Mouse (Mus musculus): ENCODE measurements around the gene Mafg. TPM values are rescaled to one million over a fixed set of nuclear protein-coding genes. Genes with fewer than 3 reads are reported as not detected.
A peak's percentile ranks its signal among the peaks of the same experiment; 100 is the strongest.

The Mafg gene
- polyA plus RNA-seq, 1 experiment, result 33.6 TPM

- H3K36me3 ChIP-seq (ENCODE audit: control insufficient read depth, insufficient read depth, low read length), result peaks cover 4% of the 10 kb centered on the region; the same call in 1 of the 2 replicates
- H3K27me3 ChIP-seq (ENCODE audit: control insufficient read depth, insufficient read depth, low read length), result no peaks in the 10 kb centered on the region
- H3K4me3 ChIP-seq (ENCODE audit: low read depth, low read length), result peak within 1 kb of the TSS; percentile 94
- peak within 1 kb of the TSS; percentile 79 for H3K27ac ChIP-seq (ENCODE audit: insufficient read depth, low read depth, low read length)
- whole genome bisulfite sequencing, result under 1% methylated on average over 78 of the region's 83 CpGs
- H3K4me1 ChIP-seq (ENCODE audit: control insufficient read depth, insufficient read depth, insufficient read length, low read length), result peaks cover 9% of the 10 kb centered on the region; the same call in 1 of the 2 replicates
- TF ChIP-seq CTCF (IDR thresholded peaks at IDR 0.05; ENCODE audit: extremely low read depth, insufficient read length, insufficient replicate concordance, low read depth, low read length) (no peak), POLR2A (IDR thresholded peaks at IDR 0.05; ENCODE audit: low read depth, low read length) (peak; percentile 66; the same call in 1 of the 2 replicates)
Observed at GRCm38 (mm10) chr11:120672687-120673593, 39.5 kb upstream of the Mafg start, which contains the start of gene Aspscr1. Aspscr1 (plus strand) TSS chr11:120672973.

DNA sequence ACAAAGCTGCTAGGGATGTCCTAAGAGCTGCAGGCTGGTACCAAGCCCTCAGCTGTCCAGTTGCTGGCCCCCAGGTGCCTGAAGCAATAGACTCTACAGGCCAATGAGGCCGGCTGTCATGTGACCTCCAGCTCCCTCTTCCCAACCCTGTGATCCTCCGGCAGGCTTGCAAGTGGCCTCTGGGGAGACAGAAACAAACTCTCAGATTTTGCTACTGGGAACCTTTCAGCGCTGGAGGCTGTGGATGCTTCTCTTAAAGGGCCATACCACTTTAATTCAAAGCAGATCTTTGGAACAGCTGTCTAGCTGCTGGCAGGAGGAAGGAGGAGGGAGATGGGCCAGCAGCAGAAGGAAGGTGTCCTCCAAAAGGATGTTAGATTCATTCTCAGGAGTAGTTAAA is 33.2 kb upstream of the Mafg start:
- Histone ChIP-seq H3K4me1 (ENCODE audit: control insufficient read depth, insufficient read depth, insufficient read length, low read length) (no peaks in the 10 kb centered on the region), H3K36me3 (ENCODE audit: control insufficient read depth, insufficient read depth, low read length) (no peaks in the 10 kb centered on the region), H3K27ac (ENCODE audit: insufficient read depth, low read depth, low read length) (no peak overlapping the region), H3K4me3 (ENCODE audit: low read depth, low read length) (no peak overlapping the region), H3K27me3 (ENCODE audit: control insufficient read depth, insufficient read depth, low read length) (peaks cover 7% of the 10 kb centered on the region; the same call in 1 of the 2 replicates)
- 47% methylated on average over 3 of the region's 3 CpGs for WGBS
- TF ChIP-seq CTCF (IDR thresholded peaks at IDR 0.05; ENCODE audit: extremely low read depth, insufficient read length, insufficient replicate concordance, low read depth, low read length), result no peak
- no peak for TF ChIP-seq POLR2A (IDR thresholded peaks at IDR 0.05; ENCODE audit: low read depth, low read length)

DNA sequence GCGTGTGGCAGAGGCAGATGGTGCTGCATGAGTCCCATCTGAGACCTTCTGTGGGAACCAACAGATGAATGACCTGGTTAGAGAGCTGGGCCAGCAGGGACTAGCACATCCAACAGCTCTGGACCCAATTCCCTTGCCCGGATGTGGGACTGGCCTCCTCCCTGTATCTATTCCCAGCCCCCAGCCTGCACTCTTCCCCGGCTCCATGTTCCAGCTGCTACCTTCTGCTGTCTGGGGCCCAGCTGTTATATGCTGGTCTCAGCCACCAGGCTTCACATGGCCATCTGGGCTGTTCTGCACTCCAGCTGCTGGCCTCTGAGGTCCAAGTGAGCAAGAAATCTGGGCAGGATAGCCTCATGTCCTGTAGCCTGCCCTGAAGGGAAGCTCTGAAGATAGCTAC is 32.0 kb upstream of the Mafg start:
- H3K4me1 ChIP-seq (ENCODE audit: control insufficient read depth, insufficient read depth, insufficient read length, low read length), result peaks cover 8% of the 10 kb centered on the region; the same call in 1 of the 2 replicates
- no peak overlapping the region for H3K27ac ChIP-seq (ENCODE audit: insufficient read depth, low read depth, low read length)
- WGBS, result 78% methylated on average over 3 of the region's 3 CpGs
- no peak for TF ChIP-seq POLR2A (IDR thresholded peaks at IDR 0.05; ENCODE audit: low read depth, low read length)
- TF ChIP-seq CTCF (IDR thresholded peaks at IDR 0.05; ENCODE audit: extremely low read depth, insufficient read length, insufficient replicate concordance, low read depth, low read length), result no peak
- no peak overlapping the region for H3K4me3 ChIP-seq (ENCODE audit: low read depth, low read length)
- no peaks in the 10 kb centered on the region for H3K36me3 ChIP-seq (ENCODE audit: control insufficient read depth, insufficient read depth, low read length)
- peaks cover 19% of the 10 kb centered on the region for H3K27me3 ChIP-seq (ENCODE audit: control insufficient read depth, insufficient read depth, low read length)

DNA sequence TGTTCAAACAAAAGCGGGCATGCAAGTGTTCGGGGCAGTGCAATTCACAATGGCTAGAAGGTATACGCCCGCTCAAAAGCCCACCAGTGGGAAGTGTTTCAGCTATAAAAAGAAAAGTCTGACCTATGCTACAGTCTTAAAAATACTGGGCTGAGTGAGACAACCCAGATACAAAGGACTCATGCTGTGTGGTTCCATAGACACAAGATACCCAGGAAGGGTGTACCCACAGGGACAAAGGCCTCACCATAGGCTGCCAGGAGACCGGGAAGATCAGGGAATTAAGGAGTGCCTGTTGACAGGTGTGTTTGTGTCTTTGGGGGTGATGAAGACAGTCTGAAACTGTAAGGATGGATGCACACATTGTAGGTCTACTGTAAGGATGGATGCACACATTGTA is 30.3 kb upstream of the Mafg start:
- Histone ChIP-seq H3K27me3 (ENCODE audit: control insufficient read depth, insufficient read depth, low read length) (peaks cover 35% of the 10 kb centered on the region), H3K36me3 (ENCODE audit: control insufficient read depth, insufficient read depth, low read length) (no peaks in the 10 kb centered on the region), H3K27ac (ENCODE audit: insufficient read depth, low read depth, low read length) (no peak overlapping the region), H3K4me3 (ENCODE audit: low read depth, low read length) (no peak overlapping the region), H3K4me1 (ENCODE audit: control insufficient read depth, insufficient read depth, insufficient read length, low read length) (peaks cover 13% of the 10 kb centered on the region; the same call in 1 of the 2 replicates)
- TF ChIP-seq CTCF (IDR thresholded peaks at IDR 0.05; ENCODE audit: extremely low read depth, insufficient read length, insufficient replicate concordance, low read depth, low read length) (no peak), POLR2A (IDR thresholded peaks at IDR 0.05; ENCODE audit: low read depth, low read length) (no peak)
- WGBS, result 50% methylated on average over 5 of the region's 5 CpGs

- no peaks in the 10 kb centered on the region for H3K36me3 ChIP-seq (ENCODE audit: control insufficient read depth, insufficient read depth, low read length)
- H3K4me1 ChIP-seq (ENCODE audit: control insufficient read depth, insufficient read depth, insufficient read length, low read length), result peaks cover 13% of the 10 kb centered on the region
- TF ChIP-seq CTCF (IDR thresholded peaks at IDR 0.05; ENCODE audit: extremely low read depth, insufficient read length, insufficient replicate concordance, low read depth, low read length) (no peak), POLR2A (IDR thresholded peaks at IDR 0.05; ENCODE audit: low read depth, low read length) (no peak)
- H3K27ac ChIP-seq (ENCODE audit: insufficient read depth, low read depth, low read length), result no peak overlapping the region
- 71% methylated on average over 6 of the region's 6 CpGs for WGBS
- H3K4me3 ChIP-seq (ENCODE audit: low read depth, low read length), result no peak overlapping the region
- H3K27me3 ChIP-seq (ENCODE audit: control insufficient read depth, insufficient read depth, low read length), result peaks cover 35% of the 10 kb centered on the region
Observed at GRCm38 (mm10) chr11:120662759-120663158, 29.4 kb upstream of the Mafg start.

DNA sequence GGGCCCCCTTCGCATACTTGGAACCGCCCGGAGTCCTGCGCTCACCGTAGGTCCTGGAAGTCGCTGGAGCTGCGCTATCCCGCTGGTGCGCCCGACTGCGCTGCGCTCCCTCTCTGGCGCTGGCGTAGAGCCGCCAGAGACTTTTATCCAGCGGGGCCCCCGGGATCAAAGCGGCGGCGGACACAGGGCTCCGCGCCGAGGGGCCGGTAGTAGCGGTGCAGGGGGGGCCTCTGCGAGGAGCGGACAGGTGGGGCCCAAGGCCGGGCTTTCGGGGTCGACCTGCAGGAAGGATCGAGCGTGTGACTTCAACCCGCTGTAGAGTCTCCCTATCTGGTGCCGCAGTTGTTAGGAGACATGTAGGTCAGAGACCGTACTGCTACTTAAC is 27.7 kb upstream of the Mafg start, which contains the start of gene Notum:
TSS of gene Notum (minus strand) at position 100 of the 385 bp plus-strand sequence.
- Histone ChIP-seq H3K27me3 (ENCODE audit: control insufficient read depth, insufficient read depth, low read length) (peaks cover 35% of the 10 kb centered on the region), H3K4me1 (ENCODE audit: control insufficient read depth, insufficient read depth, insufficient read length, low read length) (peaks cover 13% of the 10 kb centered on the region), H3K36me3 (ENCODE audit: control insufficient read depth, insufficient read depth, low read length) (no peaks in the 10 kb centered on the region), H3K4me3 (ENCODE audit: low read depth, low read length) (peak within 1 kb of the TSS; percentile 52), H3K27ac (ENCODE audit: insufficient read depth, low read depth, low read length) (no peak within 1 kb of the TSS)
- TF ChIP-seq CTCF (IDR thresholded peaks at IDR 0.05; ENCODE audit: extremely low read depth, insufficient read length, insufficient replicate concordance, low read depth, low read length), result no peak
- TF ChIP-seq POLR2A (IDR thresholded peaks at IDR 0.05; ENCODE audit: low read depth, low read length), result no peak
- 3% methylated on average over 35 of the region's 35 CpGs for WGBS

All from small intestine, adult 2 months (tissue).